ENCODE assay signal across 9 mouse cellular contexts in genomic region chr6:18513611-18514473, GRCm38 (mm10). TPM values are rescaled to one million over a fixed set of nuclear protein-coding genes. Genes with fewer than 3 reads are reported as not detected.
DNase-seq lines count a peak whose midpoint lies in the region; ATAC-seq and TF ChIP-seq lines count a peak whose summit lies in the region.
"Had no signal": no experiment of that assay in that cellular context is flagged by ENCODE, and none has a peak within 500 bp of the region (broad histone marks: within the 10 kb centered on the region; RNA-seq: fewer than 3 reads in every experiment).

No protein-coding gene starts in this region.

- intact Hi-C loops in gastrocnemius, postnatal 36 days (cut with DNase I), result no loop called here

- no peak for TF ChIP-seq CTCF in Patski (IDR thresholded peaks at IDR 0.05)

- peak overlapping the region; percentile 77 for H3K4me3 ChIP-seq in embryonic facial prominence, embryonic 11.5 days (ENCODE audit: low read depth, low read length)
- H3K4me3 ChIP-seq in heart, embryonic 16.5 days (ENCODE audit: low read length), result peak overlapping the region; percentile 91
- peak overlapping the region; percentile 88 for H3K4me3 ChIP-seq in midbrain, embryonic 13.5 days (replicated peaks)

- H3K27ac ChIP-seq in embryonic facial prominence, embryonic 11.5 days (replicated peaks; ENCODE audit: low read depth, low read length), result no peak overlapping the region
- H3K27ac ChIP-seq in heart, embryonic 16.5 days (ENCODE audit: low read length), result no peak overlapping the region; the same call in 1 of the 2 replicates
- H3K27ac ChIP-seq in midbrain, embryonic 13.5 days, result peak overlapping the region; percentile 87

- CTCF ChIA-PET in Patski (lab: Charles Lee), result no interaction called here

- peak overlapping the region; percentile 79 for H3K9ac ChIP-seq in embryonic facial prominence, embryonic 11.5 days (replicated peaks; ENCODE audit: low read length)
- H3K9ac ChIP-seq in heart, embryonic 16.5 days (ENCODE audit: low read length), result peak overlapping the region; percentile 85
- H3K9ac ChIP-seq in midbrain, embryonic 13.5 days (replicated peaks), result peak overlapping the region; percentile 93

- H3K27me3 ChIP-seq in Patski, result peaks cover 33% of the 10 kb centered on the region
- H3K27me3 ChIP-seq in embryonic facial prominence, embryonic 11.5 days (ENCODE audit: control insufficient read depth, insufficient read depth, low read length), result no peaks in the 10 kb centered on the region
- H3K27me3 ChIP-seq in heart, embryonic 16.5 days (ENCODE audit: control insufficient read depth, insufficient read depth, low read length), result peaks cover 9% of the 10 kb centered on the region; the same call in 1 of the 2 replicates
- H3K27me3 ChIP-seq in midbrain, embryonic 13.5 days, result no peaks in the 10 kb centered on the region; the same call in 1 of the 2 replicates

- no peaks in the 10 kb centered on the region for H3K36me3 ChIP-seq in embryonic facial prominence, embryonic 11.5 days (replicated peaks; ENCODE audit: control insufficient read depth, insufficient read depth, low read depth, low read length)
- no peaks in the 10 kb centered on the region for H3K36me3 ChIP-seq in heart, embryonic 16.5 days (ENCODE audit: control insufficient read depth, insufficient read depth)
- no peaks in the 10 kb centered on the region for H3K36me3 ChIP-seq in midbrain, embryonic 13.5 days

- POLR2A ChIA-PET in Patski (lab: Charles Lee), result interaction anchor here (0.6 kb wide), 1 partner anchor 22 kb away, joined by 4 read pairs; no protein-coding TSS in a partner anchor

- no peaks in the 10 kb centered on the region for H3K4me1 ChIP-seq in embryonic facial prominence, embryonic 11.5 days (ENCODE audit: control insufficient read depth, insufficient read depth, low read length)
- H3K4me1 ChIP-seq in heart, embryonic 16.5 days (ENCODE audit: control insufficient read depth, insufficient read depth, low read length), result peaks cover 5% of the 10 kb centered on the region; the same call in 1 of the 2 replicates
- peaks cover 18% of the 10 kb centered on the region for H3K4me1 ChIP-seq in midbrain, embryonic 13.5 days (replicated peaks)

- H3K4me2 ChIP-seq in embryonic facial prominence, embryonic 11.5 days (ENCODE audit: low read depth, low read length), result peak overlapping the region; percentile 85
- peak overlapping the region; percentile 93 for H3K4me2 ChIP-seq in heart, embryonic 16.5 days (ENCODE audit: low read depth, low read length)
- peak overlapping the region; percentile 66 for H3K4me2 ChIP-seq in midbrain, embryonic 13.5 days (replicated peaks)

- ATAC-seq in Patski, result peak; percentile 8
- ATAC-seq in embryonic facial prominence, embryonic 11.5 days (replicated peaks; ENCODE audit: insufficient number of reproducible peaks, low FRiP score, low TSS enrichment, low read depth), result peak; percentile 68
- ATAC-seq in heart, embryonic 16.5 days (replicated peaks; ENCODE audit: extremely low read depth, insufficient read depth, low FRiP score), result no peak; the same call in 1 of the 2 replicates
- ATAC-seq in midbrain, embryonic 13.5 days, result peak; percentile 77

- under 1% methylated on average over 28 of the region's 28 CpGs for WGBS in embryonic facial prominence, embryonic 11.5 days
- 1% methylated on average over 28 of the region's 28 CpGs for WGBS in heart, embryonic 16.5 days
- 2% methylated on average over 26 of the region's 28 CpGs for WGBS in midbrain, embryonic 13.5 days

- peak; percentile 15 for DNase-seq in gastrocnemius, postnatal 10 days
- no peak for DNase-seq in gastrocnemius, postnatal 36 days
- DNase-seq in Patski (ENCODE audit: low read depth, low spot score), result no peak
- peak; percentile 25 for DNase-seq in embryonic facial prominence, embryonic 11.5 days (ENCODE audit: low spot score)
- DNase-seq in layer of hippocampus, postnatal 25 days (ENCODE audit: extremely low spot score in 1 of 2, low spot score in 1 of 2), result peak; percentile 27 to 29
- peak; percentile 6 for DNase-seq in urinary bladder, postnatal 14 days (ENCODE audit: low spot score)

- in situ Hi-C loops in Patski (cut with MboI; ENCODE audit: low pct_unique_long_range_greater_than_20kb), result no loop called here

- H3K9me3 ChIP-seq in embryonic facial prominence, embryonic 11.5 days (replicated peaks; ENCODE audit: control insufficient read depth, low read length), result no peaks in the 10 kb centered on the region
- no peaks in the 10 kb centered on the region for H3K9me3 ChIP-seq in heart, embryonic 16.5 days (replicated peaks; ENCODE audit: control insufficient read depth, low read length)
- no peaks in the 10 kb centered on the region for H3K9me3 ChIP-seq in midbrain, embryonic 13.5 days

RNA-seq across cellular contexts. Expression of gene Cttnbp2, which starts 0.8 kb away (rescaled TPM):
- 1 to 10 TPM; 4.0 to 4.6 TPM for total RNA-seq in gastrocnemius, postnatal 10 days (2021)
- total RNA-seq in gastrocnemius, postnatal 36 days (2021), result 1 to 10 TPM in 1 of 2 experiments, under 1 TPM in 1; 0.62 to 1.0 TPM
- polyA plus RNA-seq in Patski (2021), result 0.47 TPM
- 10.6 and 12.6 TPM in 2 replicates for polyA plus RNA-seq in embryonic facial prominence, embryonic 11.5 days (2014; fragmentation: Nextera tagmentation; extraction: Ambion mirVana)
- 6.0 and 6.2 TPM in 2 replicates for polyA plus RNA-seq in heart, embryonic 16.5 days (2015; fragmentation: Nextera tagmentation; extraction: Ambion mirVana)
- 100 to 1,000 TPM; 197 to 294 TPM for total RNA-seq in layer of hippocampus, postnatal 25 days (2021)
- polyA plus RNA-seq in midbrain, embryonic 13.5 days (2015; fragmentation: Nextera tagmentation; extraction: Ambion mirVana), result 43.4 and 44.3 TPM in 2 replicates
- polyA plus RNA-seq: C2C12 had no signal

Comparison
In these comparisons a context has a peak if more than half of its experiments do, and no peak if none do; other contexts are left out.
1. DNase-seq: peak in gastrocnemius, postnatal 10 days (single experiment), embryonic facial prominence, embryonic 11.5 days (single experiment), layer of hippocampus, postnatal 25 days (2 of 2) and urinary bladder, postnatal 14 days (single experiment); none in gastrocnemius, postnatal 36 days (0 of 2) and Patski (single experiment).
2. Peak in every context shown above with its lines, with median percentiles within 50 percentile points of each other: H3K4me2 ChIP-seq, H3K4me3 ChIP-seq and H3K9ac ChIP-seq.